Mouse (Mus musculus) MEL (cell line): ENCODE measurements at regions not wholly inside any gene's neighbourhood (a gene's known extent, or its start where the extent isn't known, plus 50 kb on each side); places are given as distances from the start of the nearest gene placed in this dataset.

Experiments used
- CTCF ChIP-seq, 3 experiments: IDR thresholded peaks in 2 of 3; conservative IDR thresholded peaks in 1 of 3; 2 replicates each; pipeline ENCODE4 v1.5.1; 2011 to 2012; ENCODE audit warnings: low read length in 3 of 3, low read depth in 2 of 3, mild to moderate bottlenecking in 2 of 3, improper control_type of control experiment in 1 of 3, inconsistent platforms in 1 of 3, mixed read lengths in 1 of 3, moderate library complexity in 1 of 3; ENCODE audit not compliant: control insufficient read depth in 1 of 3, insufficient read depth in 1 of 3, poor library complexity in 1 of 3, severe bottlenecking in 1 of 3
- POLR2A ChIP-seq, 2 experiments: IDR thresholded peaks; 2 replicates each; pipeline ENCODE4 v1.6.1; 2011 to 2012; ENCODE audit warnings: low read length in 2 of 2, mild to moderate bottlenecking in 2 of 2, control low read depth in 1 of 2, improper control_type of control experiment in 1 of 2, low read depth in 1 of 2, moderate library complexity in 1 of 2; ENCODE audit not compliant: control insufficient read depth in 1 of 2, insufficient read depth in 1 of 2, poor library complexity in 1 of 2
- TCF12 ChIP-seq: IDR thresholded peaks from 2 replicates; pipeline ENCODE4 v1.6.1; 2014; ENCODE audit warnings: low read depth, mild to moderate bottlenecking, inconsistent platforms, low read length, improper control_type of control experiment, moderate library complexity
- USF1 ChIP-seq: IDR thresholded peaks from 2 replicates; pipeline ENCODE4 v1.6.1; 2014; ENCODE audit warnings: low read depth, mild to moderate bottlenecking, inconsistent platforms, low read length, improper control_type of control experiment, moderate library complexity

- no peak for TF ChIP-seq CTCF (IDR thresholded peaks at IDR 0.05 in 2 of 3, conservative IDR thresholded peaks at IDR 0.05 in 1 of 3; ENCODE audit: control insufficient read depth in 1 of 3, insufficient read depth in 1 of 3, low read depth in 2 of 3, low read length in 3 of 3, poor library complexity in 1 of 3, severe bottlenecking in 1 of 3)
- TF ChIP-seq USF1: no peak
- TF ChIP-seq TCF12: no peak
- no peak for TF ChIP-seq POLR2A (IDR thresholded peaks at IDR 0.05; ENCODE audit: control insufficient read depth in 1 of 2, insufficient read depth in 1 of 2, low read depth in 1 of 2, low read length in 2 of 2, poor library complexity in 1 of 2)
Observed at GRCm38 (mm10) chr10:47517801-47518200, 1940.2 kb downstream of the Hace1 start.
